ENCODE assay signal across 10 mouse cellular contexts in the genomic region with DNA sequence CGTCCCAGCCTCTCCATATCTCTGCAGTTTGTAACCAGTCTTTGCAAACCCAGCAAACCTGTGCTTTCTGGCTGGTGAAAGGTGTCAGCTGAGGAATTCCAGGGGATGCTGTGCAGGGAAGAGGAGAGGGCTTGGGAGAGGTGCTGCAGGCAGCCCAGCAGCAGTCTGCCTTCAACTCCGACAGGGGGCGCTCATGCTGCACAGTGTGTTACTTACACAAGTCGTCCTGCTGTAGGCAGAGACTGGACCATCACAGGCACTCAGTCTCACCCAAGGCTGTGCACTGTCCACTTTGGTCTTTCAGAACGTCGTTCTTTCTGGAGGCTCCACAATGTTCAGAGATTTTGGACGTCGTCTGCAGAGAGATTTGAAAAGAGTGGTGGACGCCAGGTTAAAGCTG.
DNase-seq lines count a peak whose midpoint lies in the region; ATAC-seq and TF ChIP-seq lines count a peak whose summit lies in the region.
"Had no signal": no experiment of that assay in that cellular context is flagged by ENCODE, and none has a peak within 500 bp of the region (broad histone marks: within the 10 kb centered on the region; RNA-seq: fewer than 3 reads in every experiment).

No protein-coding gene starts in this region.

- no peaks in the 10 kb centered on the region for H3K27me3 ChIP-seq in kidney, embryonic 14.5 days (ENCODE audit: control insufficient read depth, insufficient read depth, low read length)
- no peaks in the 10 kb centered on the region for H3K27me3 ChIP-seq in kidney, embryonic 16.5 days (ENCODE audit: insufficient read depth, low read length)
- H3K27me3 ChIP-seq in splenic B cell, adult 2 months (ENCODE audit: control insufficient read depth, insufficient read depth, low read length, poor library complexity, severe bottlenecking): no peaks in the 10 kb centered on the region
- H3K27me3 ChIP-seq: embryonic facial prominence, embryonic 12.5 days; limb, embryonic 13.5 days had no signal

- H3K4me3 ChIP-seq in kidney, embryonic 14.5 days (ENCODE audit: low read length): no peak overlapping the region
- no peak overlapping the region for H3K4me3 ChIP-seq in cortical plate, adult 2 months (ENCODE audit: insufficient read depth, low read length)
- no peak overlapping the region for H3K4me3 ChIP-seq in kidney, embryonic 16.5 days (ENCODE audit: low read length)
- H3K4me3 ChIP-seq: embryonic facial prominence, embryonic 12.5 days; limb, embryonic 13.5 days had no signal

- 57% methylated on average over 9 of the region's 9 CpGs for WGBS in kidney, embryonic 14.5 days
- 55% methylated on average over 9 of the region's 9 CpGs for WGBS in kidney, embryonic 16.5 days

- peak; percentile 63 for TF ChIP-seq CTCF in cortical plate, adult 2 months (IDR thresholded peaks at IDR 0.05; ENCODE audit: extremely low read depth, insufficient read depth, low read length)

- no peaks in the 10 kb centered on the region for H3K4me1 ChIP-seq in kidney, embryonic 14.5 days (ENCODE audit: control insufficient read depth, insufficient read depth, low read length)
- H3K4me1 ChIP-seq in cortical plate, adult 2 months (ENCODE audit: control insufficient read depth, insufficient read depth, low read length): no peaks in the 10 kb centered on the region
- H3K4me1 ChIP-seq in kidney, embryonic 16.5 days (ENCODE audit: insufficient read depth, low read length): no peaks in the 10 kb centered on the region
- H3K4me1 ChIP-seq: embryonic facial prominence, embryonic 12.5 days; limb, embryonic 13.5 days had no signal

- no peak overlapping the region for H3K9ac ChIP-seq in kidney, embryonic 14.5 days (ENCODE audit: low read depth, low read length)
- no peak overlapping the region for H3K9ac ChIP-seq in kidney, embryonic 16.5 days (replicated peaks; ENCODE audit: low read length)
- H3K9ac ChIP-seq: embryonic facial prominence, embryonic 12.5 days; limb, embryonic 13.5 days had no signal

- ATAC-seq in kidney, embryonic 14.5 days (ENCODE audit: low FRiP score, low TSS enrichment): peak; percentile 73; the same call in 1 of the 2 replicates
- ATAC-seq in kidney, embryonic 16.5 days (ENCODE audit: low FRiP score, low TSS enrichment): peak; percentile 62; the same call in 1 of the 2 replicates

- no peaks in the 10 kb centered on the region for H3K9me3 ChIP-seq in kidney, embryonic 14.5 days (ENCODE audit: control insufficient read depth, low read length)
- no peaks in the 10 kb centered on the region for H3K9me3 ChIP-seq in kidney, embryonic 16.5 days (ENCODE audit: low read length)
- H3K9me3 ChIP-seq: embryonic facial prominence, embryonic 12.5 days; limb, embryonic 13.5 days had no signal

- DNase-seq in kidney, adult 11 months: no peak
- peak; percentile 34 to 38 for DNase-seq in adrenal gland, adult 18-20 months (ENCODE audit: low spot score in 2 of 2)
- DNase-seq in mesoderm, embryonic 11.5 days (ENCODE audit: low read depth, low spot score): peak; percentile 69
- peak; percentile 4 for DNase-seq in splenic B cell, adult 2 months (ENCODE audit: low read depth, low spot score)
- no peak for DNase-seq in natural killer cell, adult 2 months (ENCODE audit: low spot score in 2 of 2)

- no peaks in the 10 kb centered on the region for H3K36me3 ChIP-seq in kidney, embryonic 14.5 days (ENCODE audit: control insufficient read depth, insufficient read depth, low read length)
- H3K36me3 ChIP-seq in kidney, embryonic 16.5 days (ENCODE audit: insufficient read depth, low read length): no peaks in the 10 kb centered on the region
- H3K36me3 ChIP-seq in splenic B cell, adult 2 months (ENCODE audit: control insufficient read depth, insufficient read depth, low read length, poor library complexity, severe bottlenecking): no peaks in the 10 kb centered on the region
- H3K36me3 ChIP-seq: embryonic facial prominence, embryonic 12.5 days; limb, embryonic 13.5 days had no signal

- no peak for TF ChIP-seq POLR2A in cortical plate, adult 2 months (IDR thresholded peaks at IDR 0.05; ENCODE audit: extremely low read depth, insufficient read depth, low read length)

- no peak overlapping the region for H3K27ac ChIP-seq in kidney, embryonic 14.5 days (ENCODE audit: low read depth, low read length)
- no peak overlapping the region for H3K27ac ChIP-seq in cortical plate, adult 2 months (ENCODE audit: insufficient read depth, low read length)
- H3K27ac ChIP-seq in kidney, embryonic 16.5 days (ENCODE audit: low read length): no peak overlapping the region
- H3K27ac ChIP-seq: embryonic facial prominence, embryonic 12.5 days; limb, embryonic 13.5 days had no signal

- no peak overlapping the region for H3K4me2 ChIP-seq in kidney, embryonic 14.5 days (replicated peaks; ENCODE audit: low read depth, low read length)
- no peak overlapping the region for H3K4me2 ChIP-seq in kidney, embryonic 16.5 days (replicated peaks; ENCODE audit: low read depth, low read length)
- H3K4me2 ChIP-seq: embryonic facial prominence, embryonic 12.5 days; limb, embryonic 13.5 days had no signal

Comparison
In these comparisons a context has a peak if more than half of its experiments do, and no peak if none do; other contexts are left out.
1. DNase-seq: peak in adrenal gland, adult 18-20 months (2 of 2), mesoderm, embryonic 11.5 days (single experiment) and splenic B cell, adult 2 months (single experiment); none in kidney, adult 11 months (single experiment) and natural killer cell, adult 2 months (0 of 2).